Mouse (Mus musculus): ENCODE data around the gene Cfap52.

DNA sequence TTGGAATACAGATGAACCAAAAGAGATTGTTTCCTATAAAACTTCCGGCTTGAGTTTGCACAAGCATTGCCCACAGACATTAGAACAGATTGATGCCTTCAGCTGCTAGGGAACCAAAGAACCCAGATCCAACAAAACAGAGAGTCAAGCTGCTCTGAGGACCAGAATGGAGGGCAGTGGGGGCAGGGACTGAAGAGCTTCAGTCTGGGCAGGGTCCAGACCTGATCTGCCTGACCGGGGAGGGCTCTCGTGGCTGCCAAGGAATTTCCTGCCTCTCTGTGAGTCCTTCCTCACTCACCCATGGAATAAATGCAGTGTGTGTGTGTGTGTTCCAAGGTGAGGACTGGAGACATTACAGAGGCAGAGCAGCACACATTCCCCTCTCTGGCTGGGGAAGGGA, 17.2 kb downstream of the Cfap52 start:
- TF ChIP-seq POLR2A (IDR thresholded peaks at IDR 0.05; ENCODE audit: insufficient read depth, low read depth, low read length) (no peak), CTCF (IDR thresholded peaks at IDR 0.05) (no peak), EP300 (IDR thresholded peaks at IDR 0.05; ENCODE audit: insufficient read depth, low read depth, low read length) (no peak)

All from heart, adult 2 months (tissue).